In genomic region chr3:59234878-59235277, GRCm38 (mm10) we compare ENCODE assay signal across 19 mouse cellular contexts. TPM values are rescaled to one million over a fixed set of nuclear protein-coding genes. Genes with fewer than 3 reads are reported as not detected.
A peak's percentile ranks its signal among the peaks of the same experiment; 100 is the strongest.
DNase-seq lines count a peak whose midpoint lies in the region; ATAC-seq and TF ChIP-seq lines count a peak whose summit lies in the region.
"Had no signal": no experiment of that assay in that cellular context is flagged by ENCODE, and none has a peak within 500 bp of the region (broad histone marks: within the 10 kb centered on the region; RNA-seq: fewer than 3 reads in every experiment).

No protein-coding gene starts in this region.

- peak overlapping the region; percentile 2; the same call in 1 of the 2 replicates for H3K4me2 ChIP-seq in liver, postnatal 0 days (ENCODE audit: low read depth, low read length)
- H3K4me2 ChIP-seq: embryonic facial prominence, embryonic 13.5 days had no signal

- no peaks in the 10 kb centered on the region for H3K4me1 ChIP-seq in liver, postnatal 0 days (ENCODE audit: insufficient read depth)
- H3K4me1 ChIP-seq: embryonic facial prominence, embryonic 13.5 days; forebrain, embryonic 10.5 days; limb, embryonic 10.5 days had no signal

- H3K27ac ChIP-seq in liver, postnatal 0 days (ENCODE audit: low read depth), result peak overlapping the region; percentile 4; the same call in 1 of the 2 replicates
- H3K27ac ChIP-seq: embryonic facial prominence, embryonic 13.5 days; forebrain, embryonic 10.5 days; heart, adult 2 months; limb, embryonic 10.5 days had no signal

- peak; percentile 45 for DNase-seq in CD4-positive helper T cell, adult 2 months (ENCODE audit: low read depth, low spot score)
- DNase-seq in CD8-positive naive resting alpha-beta T cell, adult 2 months (ENCODE audit: low read depth in 2 of 2, low spot score in 2 of 2), result peak; percentile 12 to 23
- peak; percentile 26 for DNase-seq in liver, postnatal 0 days
- peak; percentile 89 for DNase-seq in thymus, postnatal 0 days (ENCODE audit: low spot score)
- DNase-seq in ovary, adult 18-20 months (ENCODE audit: low spot score), result no peak
- DNase-seq in adrenal gland, adult 18-20 months (ENCODE audit: low spot score in 2 of 2), result no peak
- DNase-seq in natural killer cell, adult 2 months (ENCODE audit: low spot score in 2 of 2), result no peak
- DNase-seq: adrenal gland, adult 8-10 months; cerebellum, postnatal 36 days; heart, adult 2 months; kidney, postnatal 14 days; lung, adult 18-20 months; right cerebral cortex, postnatal 14 days had no signal

- no peaks in the 10 kb centered on the region for H3K9me3 ChIP-seq in liver, postnatal 0 days (ENCODE audit: low read length)
- H3K9me3 ChIP-seq: embryonic facial prominence, embryonic 13.5 days; forebrain, embryonic 10.5 days; limb, embryonic 10.5 days; megakaryocyte, embryonic 14.5 days had no signal

- H3K36me3 ChIP-seq in liver, postnatal 0 days (replicated peaks; ENCODE audit: insufficient read depth, low read length), result no peaks in the 10 kb centered on the region
- H3K36me3 ChIP-seq: embryonic facial prominence, embryonic 13.5 days; forebrain, embryonic 10.5 days; limb, embryonic 10.5 days had no signal

- peak; percentile 10; the same call in 1 of the 2 replicates for ATAC-seq in liver, postnatal 0 days

- no peak overlapping the region for H3K9ac ChIP-seq in liver, postnatal 0 days (replicated peaks)
- H3K9ac ChIP-seq: embryonic facial prominence, embryonic 13.5 days had no signal

- TF ChIP-seq EP300 in liver, postnatal 0 days (IDR thresholded peaks at IDR 0.05; ENCODE audit: low read depth), result no peak

- H3K27me3 ChIP-seq in liver, postnatal 0 days (ENCODE audit: insufficient read depth, low read length), result no peaks in the 10 kb centered on the region
- H3K27me3 ChIP-seq: embryonic facial prominence, embryonic 13.5 days; megakaryocyte, embryonic 14.5 days had no signal

- no peak for TF ChIP-seq CTCF in liver, postnatal 0 days (IDR thresholded peaks at IDR 0.05; ENCODE audit: low read depth)

- no peak overlapping the region for H3K4me3 ChIP-seq in liver, postnatal 0 days (ENCODE audit: low read depth, low read length)
- H3K4me3 ChIP-seq: embryonic facial prominence, embryonic 13.5 days; forebrain, embryonic 10.5 days; heart, adult 2 months; limb, embryonic 10.5 days; megakaryocyte, embryonic 14.5 days had no signal

- 30% methylated on average over 5 of the region's 5 CpGs for WGBS in liver, postnatal 0 days (ENCODE audit: insufficient replicate concordance)

RNA-seq across cellular contexts. Expression of gene P2ry13, which starts 24.2 kb away (rescaled TPM):
- 4.4 and 4.6 TPM in 2 replicates for polyA plus RNA-seq in liver, postnatal 0 days (2015; fragmentation: Nextera tagmentation; extraction: Ambion mirVana)
- polyA plus RNA-seq in thymus, postnatal 0 days (2015; fragmentation: Nextera tagmentation; extraction: Ambion mirVana), result 4.6 and 5.3 TPM in 2 replicates
- total RNA-seq in adrenal gland, adult 18-20 months (2021), result 1 to 10 TPM in 1 of 2 experiments, under 1 TPM in 1; 0.80 to 1.2 TPM

RNA-seq across cellular contexts. Expression of gene P2ry12, which starts 27.8 kb away (rescaled TPM):
- 3.0 and 3.3 TPM in 2 replicates for polyA plus RNA-seq in liver, postnatal 0 days (2015; fragmentation: Nextera tagmentation; extraction: Ambion mirVana)
- 3.4 and 4.1 TPM in 2 replicates for polyA plus RNA-seq in thymus, postnatal 0 days (2015; fragmentation: Nextera tagmentation; extraction: Ambion mirVana)
- 1 to 10 TPM; 1.9 to 2.4 TPM for total RNA-seq in adrenal gland, adult 18-20 months (2021)

RNA-seq across cellular contexts. Expression of gene Gpr87, which starts 40.0 kb away (rescaled TPM):
- not detected in 2 replicates for polyA plus RNA-seq in liver, postnatal 0 days (2015; fragmentation: Nextera tagmentation; extraction: Ambion mirVana)
- polyA plus RNA-seq in thymus, postnatal 0 days (2015; fragmentation: Nextera tagmentation; extraction: Ambion mirVana), result 3.3 and 4.2 TPM in 2 replicates
- not detected for total RNA-seq in adrenal gland, adult 18-20 months (2021)
- total RNA-seq: adrenal gland, adult 8-10 months; heart, adult 2 months; heart, postnatal 25 days; layer of hippocampus, postnatal 14 days had no signal
- polyA plus RNA-seq: heart, adult 2 months had no signal

Comparison
In these comparisons a context has a peak if more than half of its experiments do, and no peak if none do; other contexts are left out.
1. DNase-seq: peak in CD4-positive helper T cell, adult 2 months (single experiment), CD8-positive naive resting alpha-beta T cell, adult 2 months (2 of 2), liver, postnatal 0 days (single experiment) and thymus, postnatal 0 days (single experiment); none in ovary, adult 18-20 months (single experiment), adrenal gland, adult 18-20 months (0 of 2) and natural killer cell, adult 2 months (0 of 2).